Mouse (Mus musculus) frontal cortex, postnatal 25 days (tissue): ENCODE measurements around the gene Ttll11.

Experiments used
- DNase-seq, 2 experiments: peaks; one replicate each; pipeline ENCODE4 v3.0.0; 2022; ENCODE audit warnings: low spot score in 2 of 2

Gene Ttll11

GRCm38 (mm10) chr2:35767834-35768537 is 211.7 kb downstream of the Ttll11 start:
- DNase-seq: peak in 1 of 2 experiments; percentile 39

GRCm38 (mm10) chr2:35764328-35764727 is 215.4 kb downstream of the Ttll11 start:
- no peak for DNase-seq

GRCm38 (mm10) chr2:35763818-35764217 is 215.9 kb downstream of the Ttll11 start:
- no peak for DNase-seq

DNA sequence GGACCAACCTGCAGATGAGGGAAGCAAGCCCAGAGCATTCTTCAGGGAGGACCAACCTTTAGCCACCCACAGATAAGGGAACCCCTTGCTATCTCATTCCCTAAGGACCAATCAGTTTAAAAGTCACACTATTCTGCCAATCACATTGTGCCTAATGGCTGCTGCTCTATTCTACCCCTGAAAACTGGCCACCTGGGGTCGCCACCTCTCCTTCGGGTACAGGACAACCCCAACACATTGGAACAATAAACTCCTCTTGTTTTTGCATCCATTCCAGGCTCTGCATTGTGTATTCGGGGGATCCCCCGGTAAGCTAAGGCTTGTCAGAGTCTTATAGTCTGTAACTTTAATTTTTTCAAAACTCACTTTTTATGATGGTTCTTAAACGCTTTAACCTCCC is 218.3 kb downstream of the Ttll11 start:
- DNase-seq: no peak

DNA sequence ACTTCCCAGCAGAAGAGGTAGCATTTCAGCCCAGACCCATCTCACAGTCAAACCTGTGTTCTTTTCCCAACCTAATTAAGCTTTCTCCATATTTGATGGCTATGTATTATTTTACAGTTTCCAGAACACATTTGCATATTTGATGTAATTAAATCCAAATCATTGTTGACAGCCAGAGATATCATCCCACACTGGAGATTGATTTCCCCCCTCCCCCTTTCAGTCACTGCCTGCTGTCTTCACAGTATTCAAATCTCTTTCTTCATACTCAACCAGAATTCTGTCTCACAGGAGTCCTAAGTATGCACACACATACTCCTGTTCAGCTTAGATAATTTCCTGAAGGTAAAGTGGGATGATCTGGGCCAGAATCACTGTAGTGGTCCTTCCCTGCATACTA is 218.8 kb downstream of the Ttll11 start:
- no peak for DNase-seq

- no peak for DNase-seq
These were observed 219.4 kb downstream of the Ttll11 start for GRCm38 (mm10) chr2:35760352-35760751.

GRCm38 (mm10) chr2:35756467-35756866 is 223.2 kb downstream of the Ttll11 start:
- DNase-seq: no peak

GRCm38 (mm10) chr2:35751781-35752505 is 227.8 kb downstream of the Ttll11 start:
- no peak for DNase-seq

GRCm38 (mm10) chr2:35750533-35751141 is 229.1 kb downstream of the Ttll11 start:
- DNase-seq: no peak

GRCm38 (mm10) chr2:35747371-35748035 is 232.2 kb downstream of the Ttll11 start:
- no peak for DNase-seq

DNA sequence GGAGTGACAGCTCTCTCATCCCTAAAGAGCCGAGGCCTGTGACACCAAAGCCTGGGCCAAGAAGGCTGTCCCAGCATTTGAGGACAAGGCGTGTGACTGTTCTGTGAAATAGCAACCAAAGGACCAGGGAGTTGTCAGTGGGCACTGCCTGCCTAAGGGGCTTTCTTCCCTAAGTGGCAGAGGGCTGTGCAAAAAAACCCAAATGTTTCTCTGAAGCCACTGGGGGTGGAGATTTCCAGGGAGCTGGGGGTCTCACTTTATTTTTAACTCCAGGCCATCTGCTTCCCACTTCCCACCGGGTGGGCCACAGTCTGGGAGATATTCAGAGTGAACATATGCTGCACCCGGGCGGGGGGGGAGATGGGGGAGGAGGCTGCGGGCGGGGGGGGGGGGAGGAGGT is 233.1 kb downstream of the Ttll11 start:
- DNase-seq: no peak

- no peak for DNase-seq
These were observed 233.8 kb downstream of the Ttll11 start for GRCm38 (mm10) chr2:35745876-35746275.

DNA sequence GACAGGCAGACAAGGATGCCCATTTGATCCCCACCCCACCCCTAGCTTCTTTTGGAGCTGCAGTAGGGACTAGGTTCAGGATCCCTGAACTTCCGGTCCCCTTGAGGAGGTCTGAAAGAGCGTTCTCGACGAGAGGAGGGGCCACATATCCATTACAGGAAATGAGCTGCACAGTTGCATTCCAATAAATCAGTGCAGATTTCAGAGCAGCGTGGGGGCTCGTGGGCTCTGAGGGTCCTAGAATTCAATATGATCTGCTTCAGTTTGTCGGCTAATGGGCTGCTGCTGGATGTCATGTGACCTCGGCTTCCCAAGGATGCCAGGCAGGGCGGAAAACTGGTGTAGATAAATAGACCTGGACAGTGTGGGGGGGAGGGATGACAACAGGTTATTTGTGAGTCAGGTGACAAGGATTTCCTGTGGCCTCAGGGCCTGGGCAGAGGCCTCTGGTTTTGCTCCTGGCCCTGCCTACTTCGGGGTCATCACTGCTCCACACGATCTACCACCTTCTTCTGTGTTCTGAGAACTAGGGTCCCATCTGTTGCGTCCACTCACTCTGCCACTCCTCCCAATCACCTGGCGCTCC is 240.0 kb downstream of the Ttll11 start:
- DNase-seq: no peak

DNA sequence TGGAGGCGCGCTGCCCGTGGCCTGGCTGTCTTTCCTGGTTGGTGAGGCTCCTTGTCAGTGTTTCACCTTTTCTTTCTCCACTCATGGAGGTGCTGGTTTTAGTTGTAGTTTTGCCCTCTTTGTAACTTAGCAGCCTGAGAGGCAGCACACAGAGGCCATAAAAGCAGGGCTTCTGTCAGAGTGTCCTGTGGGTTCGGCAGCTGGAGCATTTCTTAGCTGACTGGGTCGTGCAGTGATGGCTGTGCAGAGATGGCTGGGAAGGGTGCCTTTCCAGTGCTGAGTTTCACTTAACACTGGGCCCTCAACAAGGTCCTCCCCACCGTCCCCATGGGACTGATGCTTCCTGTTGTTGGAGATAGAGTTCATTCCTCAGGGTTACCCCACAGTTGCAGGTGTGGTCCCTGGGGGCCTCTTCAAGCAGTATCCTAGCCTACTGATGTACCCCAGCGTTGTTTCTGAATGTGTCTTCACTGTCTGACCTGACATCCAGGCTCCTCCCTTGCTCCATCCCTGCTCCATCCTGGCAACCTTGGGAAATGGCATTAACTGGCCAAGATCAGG is 242.2 kb downstream of the Ttll11 start:
- DNase-seq: no peak

GRCm38 (mm10) chr2:35736061-35736460 is 243.7 kb downstream of the Ttll11 start:
- DNase-seq: no peak

GRCm38 (mm10) chr2:35735001-35735400 is 244.7 kb downstream of the Ttll11 start:
- no peak for DNase-seq

DNA sequence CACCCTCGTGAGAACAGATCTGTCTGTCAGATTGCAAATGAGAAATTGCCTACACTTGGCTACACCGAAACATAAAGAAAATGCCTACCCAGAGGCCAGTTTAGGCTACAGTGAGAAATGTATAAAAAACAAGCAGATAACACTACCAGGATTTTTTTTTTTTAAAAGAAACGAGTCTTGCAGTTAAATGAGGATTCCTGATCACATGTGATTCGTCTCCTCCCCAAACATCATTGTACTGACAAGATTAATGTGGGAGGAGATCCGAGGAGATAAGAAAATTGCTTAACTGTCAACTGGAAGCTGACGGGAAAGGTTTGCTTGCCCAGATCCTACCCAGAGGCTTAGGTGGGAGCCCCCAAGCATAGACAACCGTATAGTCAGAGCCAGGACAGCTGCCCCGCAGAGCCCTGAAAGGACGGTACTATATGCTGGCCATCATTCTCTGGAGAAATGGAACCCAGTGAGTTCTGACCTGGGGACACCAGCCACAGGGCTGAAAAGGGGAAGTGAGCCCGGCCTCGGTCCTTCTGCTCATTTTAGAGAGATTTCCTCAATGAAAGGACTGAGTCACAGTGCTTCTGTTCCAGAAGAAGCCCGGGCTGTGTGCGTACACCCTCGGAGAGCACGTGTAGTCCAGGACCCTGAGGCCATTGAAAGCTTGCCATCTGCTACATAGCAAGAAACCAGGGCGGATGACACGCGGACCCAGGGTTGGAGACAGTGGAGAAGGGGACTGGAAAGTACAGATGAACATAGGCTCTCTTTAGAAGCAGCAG is 247.9 kb downstream of the Ttll11 start:
- no peak for DNase-seq

DNA sequence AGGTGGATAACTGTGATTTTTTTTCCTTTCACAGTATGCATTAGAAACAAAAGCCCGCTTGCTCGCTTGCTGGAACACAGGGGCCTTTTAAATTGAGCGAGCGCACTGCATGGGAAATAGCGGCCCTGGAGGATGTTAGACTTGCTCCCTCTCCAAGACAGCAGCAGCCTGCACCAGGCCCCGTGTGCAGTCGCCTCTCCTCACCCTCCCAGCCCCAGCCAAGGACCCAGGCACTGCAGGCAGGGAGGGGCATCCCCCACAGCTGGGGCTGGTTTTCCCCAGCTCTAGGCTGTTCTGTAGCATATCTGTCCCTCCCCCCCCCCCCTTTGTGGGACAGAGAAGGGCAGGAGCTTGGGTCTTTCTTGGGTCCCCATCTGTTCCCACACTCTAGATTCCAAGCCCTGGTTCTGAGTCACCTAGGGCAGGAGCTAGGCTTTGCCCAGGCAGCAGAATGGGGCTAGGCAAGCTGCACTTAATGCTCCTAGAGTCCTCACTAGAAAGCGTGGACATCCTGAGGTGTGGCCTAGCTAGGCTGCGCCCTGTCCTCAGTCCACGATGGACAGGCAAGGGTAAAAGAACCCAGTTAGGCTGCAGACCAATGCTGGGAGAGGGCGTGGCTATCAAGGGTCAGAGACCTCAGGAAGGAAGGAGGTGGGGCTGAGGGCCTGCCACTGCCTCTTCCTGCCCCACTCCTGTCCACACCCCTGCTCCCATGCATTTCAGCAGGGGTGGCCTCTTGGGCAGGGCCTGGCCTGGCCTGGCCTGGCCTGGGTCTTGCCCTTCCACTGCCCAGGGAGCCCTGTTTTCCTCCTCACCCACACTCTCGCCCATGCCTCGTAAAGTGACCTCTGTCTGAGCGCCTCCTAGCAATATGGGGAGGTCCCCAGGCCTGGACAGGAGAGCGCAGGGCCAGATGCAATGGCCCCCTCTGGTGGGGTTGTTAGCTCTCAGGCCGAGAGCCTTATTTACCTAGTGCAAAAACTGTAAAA is 250.3 kb downstream of the Ttll11 start:
- no peak for DNase-seq

DNA sequence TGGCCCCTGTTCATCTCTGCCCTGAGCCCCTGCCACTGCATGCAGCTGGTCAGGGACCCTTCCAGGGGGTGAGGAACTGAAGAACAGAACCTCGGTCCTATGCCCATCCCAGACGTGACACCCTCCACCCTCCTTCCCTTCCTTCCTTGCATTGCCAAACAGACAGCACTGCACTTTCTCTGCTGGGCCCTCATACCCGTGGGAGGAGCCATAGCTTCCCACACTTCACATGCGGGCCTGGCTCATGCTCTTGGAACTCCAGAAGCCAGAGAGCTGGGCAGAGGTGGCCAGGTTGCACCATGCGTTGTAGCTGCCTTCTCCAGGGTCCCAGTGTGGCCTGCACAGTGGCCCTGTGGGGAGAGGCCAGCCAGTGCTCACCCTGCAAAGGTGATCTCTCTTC is 251.1 kb downstream of the Ttll11 start:
- DNase-seq: no peak

DNA sequence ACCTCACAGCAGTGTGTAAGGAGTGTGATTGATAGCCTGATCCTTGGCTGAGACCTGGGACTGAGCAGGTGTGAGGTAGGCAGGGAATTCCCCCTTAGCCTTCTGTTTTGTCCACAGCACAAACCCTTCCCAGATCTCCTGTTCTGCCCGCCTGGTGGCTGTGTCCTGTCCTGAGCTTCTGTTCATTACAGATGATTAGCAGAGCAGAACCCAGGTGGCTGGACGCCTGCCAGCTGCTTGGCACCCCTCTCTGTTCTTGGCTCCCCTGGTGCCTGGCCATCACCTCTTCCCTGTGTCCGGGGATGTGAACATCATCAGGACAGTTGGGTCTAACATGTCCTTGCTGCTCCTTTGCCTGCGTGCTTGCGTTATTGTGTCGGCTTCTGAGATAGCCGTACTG is 256.0 kb downstream of the Ttll11 start:
- DNase-seq: no peak
